Mouse (Mus musculus): ENCODE measurements around the gene Dip2c.

The Dip2c gene

GRCm38 (mm10) chr13:9504118-9504856 lies 228.0 kb downstream of the Dip2c start:
- DNase-seq (ENCODE audit: low read depth, low spot score) = no peak

DNA sequence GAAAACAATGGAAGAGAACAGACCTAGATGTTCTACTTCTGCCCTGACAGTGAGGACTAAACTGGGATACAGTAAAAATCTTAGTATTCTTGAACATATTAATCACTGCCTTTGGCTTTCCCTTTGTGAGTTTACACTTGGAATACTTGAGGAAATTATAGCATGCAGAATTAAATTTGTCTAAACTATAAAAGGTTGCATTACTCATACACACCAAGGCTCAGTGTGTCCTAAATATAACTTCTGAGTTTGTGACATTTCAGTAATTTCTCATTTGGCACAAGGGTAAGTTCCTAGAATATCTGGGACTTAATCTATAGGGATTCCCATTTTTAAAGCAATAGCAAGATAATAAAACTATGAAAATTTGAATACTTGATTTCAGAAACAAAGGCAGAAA lies 262.2 kb downstream of the Dip2c start:
- DNase-seq (ENCODE audit: low read depth, low spot score) = no peak

DNA sequence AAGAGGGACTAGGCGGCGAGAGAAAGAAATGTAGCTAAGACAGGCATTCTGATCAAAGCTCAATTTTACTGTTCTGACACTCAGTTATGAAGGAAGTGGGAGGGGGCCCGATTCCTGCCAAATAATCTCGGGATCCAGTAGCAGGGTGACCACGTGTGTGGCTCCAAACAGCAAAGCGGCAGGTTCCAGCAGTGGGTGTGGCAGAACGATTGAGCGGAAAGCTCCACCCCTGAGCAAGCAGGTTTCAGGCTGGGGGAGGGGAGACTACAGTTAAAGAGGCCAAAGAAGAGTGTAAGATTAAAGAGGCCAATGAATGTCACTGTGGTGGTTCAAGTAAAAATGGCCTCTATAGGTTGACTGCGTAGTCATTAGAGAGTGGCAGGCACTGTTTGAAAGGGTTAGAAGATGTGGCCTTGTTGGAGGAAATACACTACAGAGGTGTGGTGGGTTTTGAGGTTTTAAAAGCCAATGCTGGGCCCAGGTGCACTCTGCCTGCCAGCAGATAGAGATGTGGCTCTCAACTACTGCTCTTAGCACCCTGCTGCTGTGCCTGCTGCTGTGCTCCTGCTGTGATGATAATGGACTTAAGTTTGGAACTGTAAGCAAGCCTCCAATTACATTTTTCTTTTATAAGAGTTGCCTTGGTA lies 271.5 kb downstream of the Dip2c start:
- no peak for DNase-seq (ENCODE audit: low read depth, low spot score)

GRCm38 (mm10) chr13:9562099-9562498 lies 285.8 kb downstream of the Dip2c start:
- DNase-seq (ENCODE audit: low read depth, low spot score) = no peak

DNA sequence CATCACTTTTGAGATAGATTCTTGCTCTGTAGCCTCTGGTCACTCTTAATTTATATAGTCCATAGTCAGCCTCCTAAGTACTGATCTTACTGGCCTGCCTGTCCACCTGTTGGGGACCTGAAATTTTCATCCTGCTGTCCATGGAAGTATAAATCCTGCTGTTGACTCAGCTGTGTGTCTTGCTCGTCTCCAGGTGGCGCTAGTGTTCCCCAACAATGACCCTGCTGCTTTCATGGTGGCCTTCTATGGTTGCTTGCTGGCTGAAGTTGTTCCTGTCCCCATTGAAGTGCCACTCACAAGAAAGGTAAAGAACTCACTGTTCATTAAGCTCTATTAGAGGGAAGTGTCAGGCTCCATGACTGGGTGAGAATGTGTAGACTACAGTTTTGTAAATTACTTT lies 286.6 kb downstream of the Dip2c start:
- DNase-seq (ENCODE audit: low read depth, low spot score) = peak; percentile 41

GRCm38 (mm10) chr13:9568852-9569251 lies 292.5 kb downstream of the Dip2c start:
- DNase-seq (ENCODE audit: low read depth, low spot score) = no peak

DNA sequence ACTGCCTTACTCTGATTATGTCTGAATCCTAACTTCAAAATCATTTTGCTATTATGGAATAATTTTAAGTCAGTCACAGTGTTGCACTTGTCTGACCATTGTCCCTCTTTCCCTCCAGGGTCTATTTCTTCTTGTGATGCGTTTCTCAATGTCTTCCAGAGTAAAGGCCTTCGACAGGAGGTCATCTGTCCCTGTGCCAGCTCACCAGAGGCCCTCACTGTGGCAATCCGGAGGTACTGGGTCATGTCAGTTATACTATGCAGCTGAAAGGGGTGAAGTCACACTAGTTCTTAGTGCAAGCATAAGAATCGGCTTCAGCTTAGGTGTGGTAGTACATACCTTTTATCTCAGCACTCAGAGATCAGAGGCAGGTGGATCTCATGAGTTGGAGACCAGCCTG lies 300.4 kb downstream of the Dip2c start:
- DNase-seq (ENCODE audit: low read depth, low spot score) = no peak

GRCm38 (mm10) chr13:9578456-9578855 lies 302.1 kb downstream of the Dip2c start:
- peak; percentile 8 for DNase-seq (ENCODE audit: low read depth, low spot score)

- DNase-seq (ENCODE audit: low read depth, low spot score) = no peak
Observed at GRCm38 (mm10) chr13:9581821-9582220, 305.5 kb downstream of the Dip2c start.

DNA sequence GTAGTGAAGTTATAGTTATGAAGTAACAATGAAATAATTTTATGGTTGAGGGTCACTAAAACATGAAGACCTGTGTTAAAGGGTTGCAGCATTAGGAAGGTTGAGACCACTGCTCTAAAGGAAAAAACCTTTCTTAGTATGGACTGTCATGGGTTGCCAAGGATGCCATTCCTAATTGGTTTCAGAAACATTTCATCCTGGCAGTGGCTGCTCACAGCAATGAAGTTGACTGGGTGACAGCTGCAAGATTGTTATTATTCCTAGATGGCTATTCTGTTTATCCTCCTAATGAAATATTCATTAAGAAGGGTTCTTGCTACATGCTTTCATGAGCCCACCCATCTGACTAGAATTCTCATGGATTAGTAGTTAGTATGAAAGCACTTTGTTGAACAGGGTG lies 307.3 kb downstream of the Dip2c start:
- no peak for DNase-seq (ENCODE audit: low read depth, low spot score)

DNA sequence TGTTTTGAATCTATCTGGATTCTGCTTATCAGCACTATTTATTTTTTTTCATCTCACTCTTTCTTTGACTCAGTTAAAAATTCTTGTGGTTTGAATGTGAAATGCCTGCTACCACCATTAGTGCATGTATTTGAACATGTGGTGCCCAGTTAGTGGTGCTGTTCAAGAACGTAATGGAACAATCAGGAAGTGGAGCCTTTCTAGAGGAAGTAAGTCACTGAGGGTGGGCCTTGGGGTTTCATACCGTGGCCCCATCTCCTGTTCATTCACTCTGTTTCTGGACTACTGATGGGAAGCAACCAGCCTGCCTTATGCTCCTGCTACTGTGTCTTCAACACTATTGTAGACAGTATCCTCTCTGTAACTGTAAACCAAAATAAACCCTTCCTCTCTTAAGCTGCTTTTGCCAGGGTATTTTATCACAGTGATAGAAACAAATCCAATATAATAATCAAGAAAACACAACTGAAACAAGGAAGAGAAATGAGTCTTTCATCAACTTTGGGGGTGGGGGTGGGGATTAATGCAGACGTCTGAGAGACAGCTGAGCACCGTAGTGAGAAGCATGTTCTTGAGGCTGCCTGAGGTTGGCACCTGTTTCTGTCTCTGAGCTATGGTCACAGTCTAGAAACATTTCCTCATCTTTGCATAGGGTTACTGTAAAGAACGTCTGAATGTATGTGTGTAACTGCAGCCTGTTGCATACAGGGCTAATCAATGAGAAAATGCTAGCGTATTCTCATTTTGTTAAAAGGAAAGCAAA lies 323.2 kb downstream of the Dip2c start:
- no peak for DNase-seq (ENCODE audit: low read depth, low spot score)

DNA sequence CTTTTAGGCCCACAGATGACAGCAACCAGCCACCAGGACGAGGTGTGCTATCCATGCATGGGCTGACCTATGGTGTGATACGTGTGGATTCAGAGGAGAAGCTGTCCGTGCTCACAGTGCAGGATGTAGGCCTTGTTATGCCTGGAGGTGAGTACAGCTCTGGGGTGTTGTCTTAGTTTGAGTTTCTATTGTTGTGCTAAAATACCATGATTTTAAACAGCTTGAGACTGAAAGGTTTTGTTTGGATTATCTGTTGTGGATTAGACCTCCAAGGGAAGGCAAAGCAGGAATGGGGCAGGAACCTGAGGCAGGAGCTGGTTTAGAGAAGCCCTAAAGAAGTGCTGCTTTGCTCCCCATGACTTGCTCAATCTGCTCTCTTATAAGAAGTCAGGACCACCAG lies 325.0 kb downstream of the Dip2c start:
- DNase-seq (ENCODE audit: low read depth, low spot score) = no peak

DNA sequence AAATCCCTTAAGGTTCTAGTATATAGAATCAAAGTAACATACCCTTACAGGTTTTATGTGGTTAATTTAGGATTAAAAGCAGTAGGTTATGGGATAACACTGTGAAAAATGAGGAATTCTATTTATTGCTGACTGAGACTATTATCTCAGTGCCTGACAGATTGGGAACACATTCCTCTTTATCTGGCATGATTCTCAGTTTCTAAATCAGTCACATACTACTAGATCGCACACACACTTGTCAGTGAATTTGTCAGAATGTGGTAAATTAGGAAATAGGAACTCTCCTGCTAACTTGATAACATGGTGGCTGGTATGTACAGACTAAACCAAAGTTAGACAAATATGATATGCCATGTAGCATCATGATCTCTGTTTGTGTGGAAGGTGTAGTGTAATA lies 334.9 kb downstream of the Dip2c start:
- DNase-seq (ENCODE audit: low read depth, low spot score) = no peak

DNA sequence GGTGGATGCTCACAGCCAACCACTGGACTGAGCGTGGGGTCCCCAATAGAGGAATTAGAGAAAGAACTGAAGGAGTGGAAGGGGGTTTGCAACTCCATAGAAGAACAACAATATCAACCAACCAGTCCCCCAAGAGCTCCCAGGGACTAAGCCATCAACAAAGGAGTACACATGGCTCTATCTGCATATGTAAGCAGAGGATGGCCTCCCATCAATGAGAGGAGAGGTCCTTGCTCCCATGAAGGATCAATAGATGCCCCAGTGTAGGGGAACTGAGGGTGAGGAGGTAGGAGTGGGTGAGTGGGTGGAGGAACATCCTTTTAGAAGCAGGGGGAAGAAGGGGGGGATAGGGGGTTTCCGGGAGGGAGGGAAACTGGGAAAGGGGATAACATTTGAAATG lies 356.4 kb downstream of the Dip2c start:
- DNase-seq (ENCODE audit: low read depth, low spot score) = no peak

DNA sequence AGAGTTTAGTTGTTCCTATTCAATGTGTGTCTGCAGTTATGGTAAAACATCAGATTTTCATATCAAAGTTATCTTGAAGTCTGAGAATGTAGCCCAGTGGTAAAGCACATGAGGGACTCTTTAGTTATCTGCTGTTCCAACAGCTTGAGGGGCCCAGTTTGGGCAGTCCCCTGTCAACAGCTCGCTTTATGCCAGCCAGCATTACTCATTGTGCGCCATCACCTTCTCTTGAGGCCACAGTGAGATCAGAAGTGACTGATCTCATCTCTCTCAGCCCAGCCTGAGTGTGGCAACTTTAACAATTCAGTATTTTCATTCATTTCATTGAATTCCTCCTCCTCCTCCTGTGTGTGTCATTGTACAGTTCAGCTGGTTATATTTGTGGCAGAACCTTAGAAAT lies 359.6 kb downstream of the Dip2c start:
- peak; percentile 32 for DNase-seq (ENCODE audit: low read depth, low spot score)

- DNase-seq (ENCODE audit: low read depth, low spot score) = peak; percentile 66
Observed at GRCm38 (mm10) chr13:9636505-9636904, 360.2 kb downstream of the Dip2c start.

DNA sequence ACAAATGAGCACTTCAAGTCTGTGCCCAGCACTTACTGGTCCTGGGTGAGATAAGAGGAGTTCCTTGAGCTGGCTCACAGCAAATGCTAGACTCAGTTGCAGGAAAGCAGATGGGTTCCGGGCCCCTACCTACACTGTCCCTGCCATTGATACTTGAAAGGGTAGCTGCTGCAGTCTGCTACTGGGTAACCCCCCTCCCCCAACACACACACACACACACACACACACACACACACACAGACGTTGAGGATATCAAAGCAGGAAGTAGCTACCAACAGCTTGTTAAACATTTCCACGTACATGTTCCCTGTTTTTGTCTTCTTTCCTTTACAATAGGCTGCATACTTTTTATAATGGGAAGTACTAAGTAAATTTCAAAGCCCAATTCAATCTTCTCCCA lies 361.6 kb downstream of the Dip2c start:
- no peak for DNase-seq (ENCODE audit: low read depth, low spot score)

GRCm38 (mm10) chr13:9648716-9649115 lies 372.4 kb downstream of the Dip2c start:
- DNase-seq (ENCODE audit: low read depth, low spot score) = no peak

- no peak for DNase-seq (ENCODE audit: low read depth, low spot score)
Observed at GRCm38 (mm10) chr13:9649894-9650293, 373.6 kb downstream of the Dip2c start.

GRCm38 (mm10) chr13:9650580-9650979 lies 374.3 kb downstream of the Dip2c start:
- DNase-seq (ENCODE audit: low read depth, low spot score) = no peak

DNA sequence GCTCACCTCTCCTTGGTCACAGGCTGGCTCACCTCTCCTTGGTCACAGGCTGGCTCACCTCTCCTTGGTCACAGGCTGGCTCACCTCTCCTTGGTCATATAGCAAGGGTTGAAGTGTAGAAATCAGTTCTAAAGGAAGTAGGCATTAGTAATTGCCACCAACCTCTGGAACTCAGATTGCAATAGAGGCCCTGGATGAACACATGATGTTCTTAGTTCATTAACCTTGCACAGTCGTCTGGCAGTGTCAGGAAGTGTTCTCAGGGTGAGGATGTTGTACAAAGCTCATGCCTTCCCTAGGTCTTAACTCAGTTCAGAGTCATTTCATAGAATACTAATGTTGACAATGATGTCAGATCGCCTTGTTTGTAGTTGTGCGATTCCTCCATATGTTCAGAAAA lies 376.7 kb downstream of the Dip2c start:
- DNase-seq (ENCODE audit: low read depth, low spot score) = no peak

GRCm38 (mm10) chr13:9656613-9657012 lies 380.3 kb downstream of the Dip2c start:
- DNase-seq (ENCODE audit: low read depth, low spot score) = no peak

GRCm38 (mm10) chr13:9660711-9661110 lies 384.4 kb downstream of the Dip2c start:
- peak; percentile 70 for DNase-seq (ENCODE audit: low read depth, low spot score)
